In genomic region chr13:80961985-80962617, GRCm38 (mm10) we compare ENCODE assay signal across 7 mouse cellular contexts.
DNase-seq lines count a peak whose midpoint lies in the region; ATAC-seq and TF ChIP-seq lines count a peak whose summit lies in the region.

No protein-coding gene starts in this region.

- H3K9me3 ChIP-seq in forebrain, embryonic 14.5 days (replicated peaks; ENCODE audit: control insufficient read depth, low read length), result no peaks in the 10 kb centered on the region
- no peaks in the 10 kb centered on the region for H3K9me3 ChIP-seq in limb, embryonic 11.5 days (ENCODE audit: control insufficient read depth, low read length)

- peaks cover 8% of the 10 kb centered on the region for H3K4me1 ChIP-seq in liver, adult 2 months (ENCODE audit: control insufficient read depth, insufficient read depth, low read length)
- peaks cover 2% of the 10 kb centered on the region; the same call in 1 of the 2 replicates for H3K4me1 ChIP-seq in forebrain, embryonic 14.5 days (ENCODE audit: control insufficient read depth, insufficient read depth, low read length)
- no peaks in the 10 kb centered on the region for H3K4me1 ChIP-seq in limb, embryonic 11.5 days (ENCODE audit: control insufficient read depth, insufficient read depth, low read length)
- H3K4me1 ChIP-seq in olfactory bulb, adult 2 months (ENCODE audit: control insufficient read depth, insufficient read depth, low read length), result no peaks in the 10 kb centered on the region

- no peak for ATAC-seq in forebrain, embryonic 14.5 days
- no peak for ATAC-seq in limb, embryonic 11.5 days (ENCODE audit: insufficient number of reproducible peaks, low FRiP score, low TSS enrichment, low read depth)

- no peak overlapping the region for H3K27ac ChIP-seq in liver, adult 2 months (replicated peaks; ENCODE audit: insufficient read depth, low read depth, low read length)
- no peak overlapping the region for H3K27ac ChIP-seq in forebrain, embryonic 14.5 days (ENCODE audit: low read depth, low read length)
- no peak overlapping the region for H3K27ac ChIP-seq in limb, embryonic 11.5 days (replicated peaks; ENCODE audit: low read depth, low read length)
- H3K27ac ChIP-seq in olfactory bulb, adult 2 months (ENCODE audit: insufficient read depth, low read depth, low read length), result 0 out of 2 replicates have a peak overlapping the region, but pooled peaks have one; percentile 21

- no peak overlapping the region; the same call in 1 of the 2 replicates for H3K4me3 ChIP-seq in liver, adult 2 months (ENCODE audit: insufficient read depth, low read depth, low read length)
- peak overlapping the region; percentile 49 for H3K4me3 ChIP-seq in forebrain, embryonic 14.5 days (ENCODE audit: low read depth, low read length)
- no peak overlapping the region for H3K4me3 ChIP-seq in limb, embryonic 11.5 days (ENCODE audit: low read depth, low read length)
- no peak overlapping the region for H3K4me3 ChIP-seq in olfactory bulb, adult 2 months (ENCODE audit: insufficient read depth, low read depth, low read length)

- TF ChIP-seq CTCF in liver, adult 2 months (IDR thresholded peaks at IDR 0.05; ENCODE audit: low read depth, low read length), result no peak
- TF ChIP-seq CTCF in olfactory bulb, adult 2 months (IDR thresholded peaks at IDR 0.05; ENCODE audit: insufficient read depth, low read depth, low read length), result no peak

- peak; percentile 33 for DNase-seq in liver, adult 2 months (ENCODE audit: extremely low read depth, low read depth, low spot score)
- no peak for DNase-seq in liver
- peak; percentile 6 for DNase-seq in forebrain, embryonic 14.5 days (ENCODE audit: low spot score)
- DNase-seq in limb, embryonic 11.5 days (ENCODE audit: low spot score), result no peak
- DNase-seq in embryo, embryonic 10 days (ENCODE audit: low spot score), result no peak
- DNase-seq in frontal cortex, postnatal 14 days (ENCODE audit: low spot score in 2 of 2), result no peak

- WGBS in liver, adult 2 months, result 41% methylated on average over 7 of the region's 7 CpGs
- WGBS in forebrain, embryonic 14.5 days, result 44% methylated on average over 7 of the region's 7 CpGs
- 56% methylated on average over 7 of the region's 7 CpGs for WGBS in limb, embryonic 11.5 days
- WGBS in olfactory bulb, adult 2 months, result 60% methylated on average over 7 of the region's 7 CpGs

- no peaks in the 10 kb centered on the region for H3K27me3 ChIP-seq in liver, adult 2 months (ENCODE audit: control insufficient read depth, insufficient read depth, low read length)
- H3K27me3 ChIP-seq in forebrain, embryonic 14.5 days (replicated peaks; ENCODE audit: control insufficient read depth, insufficient read depth, low read length), result no peaks in the 10 kb centered on the region
- no peaks in the 10 kb centered on the region for H3K27me3 ChIP-seq in limb, embryonic 11.5 days (ENCODE audit: control insufficient read depth, insufficient read depth, low read length)

- peak overlapping the region; percentile 76 for H3K4me2 ChIP-seq in forebrain, embryonic 14.5 days (ENCODE audit: low read length)
- H3K4me2 ChIP-seq in limb, embryonic 11.5 days (ENCODE audit: low read depth, severe bottlenecking), result peak overlapping the region; percentile 66; the same call in 1 of the 2 replicates

- no peaks in the 10 kb centered on the region for H3K36me3 ChIP-seq in liver, adult 2 months (ENCODE audit: control insufficient read depth, insufficient read depth, low read length)
- no peaks in the 10 kb centered on the region for H3K36me3 ChIP-seq in forebrain, embryonic 14.5 days (ENCODE audit: control insufficient read depth, insufficient read depth, low read length)
- H3K36me3 ChIP-seq in limb, embryonic 11.5 days (ENCODE audit: control insufficient read depth, insufficient read depth, low read length), result no peaks in the 10 kb centered on the region

- TF ChIP-seq POLR2A in liver, adult 2 months (IDR thresholded peaks at IDR 0.05; ENCODE audit: extremely low read depth, insufficient read depth, low read length), result no peak
- no peak for TF ChIP-seq POLR2A in olfactory bulb, adult 2 months (IDR thresholded peaks at IDR 0.05; ENCODE audit: insufficient read depth, low read depth, low read length)

- no peak overlapping the region for H3K9ac ChIP-seq in liver, adult 2 months (ENCODE audit: low read depth, low read length)
- H3K9ac ChIP-seq in forebrain, embryonic 14.5 days (ENCODE audit: low read length), result peak overlapping the region; percentile 76; the same call in 1 of the 2 replicates
- H3K9ac ChIP-seq in limb, embryonic 11.5 days (ENCODE audit: low read length), result no peak overlapping the region

- no peaks in the 10 kb centered on the region for H3K79me2 ChIP-seq in liver, adult 2 months (ENCODE audit: control insufficient read depth, insufficient read depth, low read length)

Comparison
In these comparisons a context has a peak if more than half of its experiments do, and no peak if none do; other contexts are left out.
1. DNase-seq: peak in liver, adult 2 months (single experiment) and forebrain, embryonic 14.5 days (single experiment); none in liver (single experiment), limb, embryonic 11.5 days (single experiment), embryo, embryonic 10 days (single experiment) and frontal cortex, postnatal 14 days (0 of 2).